In genomic region chr11:3648964-3649841, GRCm38 (mm10) we compare ENCODE assay signal across 8 mouse cellular contexts. TPM values are rescaled to one million over a fixed set of nuclear protein-coding genes. Genes with fewer than 3 reads are reported as not detected.
DNase-seq lines count a peak whose midpoint lies in the region; ATAC-seq and TF ChIP-seq lines count a peak whose summit lies in the region.

Gene Morc2a (plus strand): TSS chr11:3649191.

- peak within 1 kb of the TSS; percentile 98 for H3K9ac ChIP-seq in hindbrain, embryonic 13.5 days

- H3K9me3 ChIP-seq in hindbrain, embryonic 13.5 days, result 0 out of 2 replicates have a peak, but pooled peaks cover 15% of the 10 kb centered on the region

- peak within 1 kb of the TSS; percentile 97 for H3K27ac ChIP-seq in hindbrain, embryonic 13.5 days

- POLR2A ChIA-PET in Patski (lab: Charles Lee), result interaction anchor here (0.6 to 3.1 kb wide), 7 partner anchors 15 to 147 kb away, joined by 3 to 23 read pairs (median 4); no protein-coding TSS in a partner anchor

- DNase-seq in Patski (ENCODE audit: low read depth, low spot score), result peak; percentile 85
- DNase-seq in cerebellum, postnatal 14 days, result peak; percentile 97
- DNase-seq in frontal cortex, postnatal 14 days (ENCODE audit: low spot score in 2 of 2), result peak; percentile 94 to 95
- peak; percentile 83 to 93 for DNase-seq in layer of hippocampus, postnatal 25 days (ENCODE audit: extremely low spot score in 1 of 2, low spot score in 1 of 2)
- peak; percentile 97 for DNase-seq in lung, postnatal 25 days (ENCODE audit: low spot score)
- DNase-seq in retina, embryonic 14.5 days (ENCODE audit: low spot score), result peak; percentile 98
- peak; percentile 94 for DNase-seq in thymus, postnatal 4 days

- peak within 1 kb of the TSS; percentile 76 for H3K4me2 ChIP-seq in hindbrain, embryonic 13.5 days

- TF ChIP-seq CTCF in Patski (IDR thresholded peaks at IDR 0.05), result no peak

- peak; percentile 93 for ATAC-seq in Patski
- peak; percentile 98 for ATAC-seq in hindbrain, embryonic 13.5 days (ENCODE audit: low FRiP score)

- H3K27me3 ChIP-seq in Patski, result no peaks in the 10 kb centered on the region
- H3K27me3 ChIP-seq in hindbrain, embryonic 13.5 days, result no peaks in the 10 kb centered on the region

- peak within 1 kb of the TSS; percentile 97 for H3K4me3 ChIP-seq in hindbrain, embryonic 13.5 days

- CTCF ChIA-PET in Patski (lab: Charles Lee), result interaction anchor here (1.3 to 1.4 kb wide), 2 partner anchors 9 to 37 kb away, joined by 3 to 4 read pairs; no protein-coding TSS in a partner anchor

- WGBS in hindbrain, embryonic 13.5 days, result under 1% methylated on average over 81 of the region's 81 CpGs

- peaks cover 36% of the 10 kb centered on the region for H3K36me3 ChIP-seq in hindbrain, embryonic 13.5 days

- in situ Hi-C loops in Patski (cut with MboI; ENCODE audit: low pct_unique_long_range_greater_than_20kb), result no loop called here

- H3K4me1 ChIP-seq in hindbrain, embryonic 13.5 days (replicated peaks), result peaks cover 34% of the 10 kb centered on the region

RNA-seq across cellular contexts. Expression of gene Morc2a, which starts in this region (rescaled TPM):
- polyA plus RNA-seq in Patski (2021), result 41.4 TPM
- polyA plus RNA-seq in hindbrain, embryonic 13.5 days (2015; fragmentation: Nextera tagmentation; extraction: Ambion mirVana), result 38.7 and 39.3 TPM in 2 replicates
- 10 to 100 TPM; 33.2 to 43.9 TPM for total RNA-seq in layer of hippocampus, postnatal 25 days (2021)

Comparison
In these comparisons a context has a peak if more than half of its experiments do, and no peak if none do; other contexts are left out.
1. Peak in every context shown above with its lines: DNase-seq, ATAC-seq, H3K4me3 ChIP-seq and H3K27ac ChIP-seq.